Mouse (Mus musculus) megakaryocyte, adult 5-6 weeks (primary cell): ENCODE data around the gene Ppard. TPM values are rescaled to one million over a fixed set of nuclear protein-coding genes. Genes with fewer than 3 reads are reported as not detected.
"Not testable (repeated sequence)": the region's sequence is repeated elsewhere in the genome, so short reads cannot be mapped to it uniquely, and the experiment has no call there.

Experiments
- ATAC-seq: 2 replicates; pipeline ENCODE4 v1.8.0; 2016; ENCODE audit warnings: mild to moderate bottlenecking, inconsistent platforms; ENCODE audit not compliant: poor library complexity, severe bottlenecking
- total RNA-seq, 2 experiments: library from RNA; stranded (forward) in 1 of 2; stranded (reverse) in 1 of 2; fragments of 153-499, 151-499 nt in 1 of 2; fragments of 221-1000, 200-1000 nt in 1 of 2; gene quantifications; 2 replicates each; pipeline versions ENCODE4 v1.2.3 to v1.2.4; 2015 to 2017

Gene Ppard
- total RNA-seq, 2 experiments from 2014 or later, result 4.4 to 19.6 TPM

DNA sequence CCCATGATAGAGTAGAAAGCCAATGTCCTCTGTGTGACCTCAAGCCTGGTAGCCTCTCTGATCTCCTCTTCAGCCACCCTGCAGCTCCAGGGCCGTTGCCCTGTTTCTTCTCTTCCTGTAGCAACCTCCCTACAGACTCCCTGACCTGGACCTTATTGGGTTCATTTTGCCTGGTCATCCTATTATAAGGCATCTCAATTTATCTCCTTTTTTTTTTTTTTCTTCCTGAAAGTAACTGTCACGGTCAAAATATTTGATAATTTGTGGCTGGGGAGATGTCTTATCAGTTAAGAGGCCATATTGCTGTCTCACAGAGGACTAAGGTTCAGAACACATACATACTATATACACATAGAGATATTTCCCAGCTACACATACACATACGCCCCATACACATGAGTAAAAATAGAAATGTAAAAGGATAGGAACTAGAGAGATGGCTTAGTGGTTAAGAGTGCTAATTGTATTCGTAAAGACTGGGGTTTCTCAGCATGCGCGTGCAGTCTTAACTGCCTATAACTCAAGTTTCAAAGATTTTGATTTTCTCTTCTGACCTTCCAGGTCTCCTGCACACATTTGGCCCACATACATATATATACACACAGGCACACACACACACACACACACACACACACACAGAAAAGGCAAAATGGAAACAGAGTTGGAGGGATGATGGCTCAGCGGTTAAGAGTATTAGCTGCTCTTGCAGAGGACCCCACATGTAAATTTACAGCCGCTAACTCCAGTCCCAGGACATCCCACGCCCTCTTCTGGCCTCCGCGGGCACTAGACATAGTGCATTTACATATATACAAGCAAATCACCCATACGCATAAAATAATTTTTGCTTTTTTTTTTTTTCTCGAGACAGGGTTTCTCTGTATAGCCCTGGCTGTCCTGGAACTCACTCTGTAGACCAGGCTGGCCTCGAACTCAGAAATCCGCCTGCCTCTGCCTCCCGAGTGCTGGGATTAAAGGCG lies 80.0 kb downstream of the Ppard start:
- ATAC-seq, result peak; percentile 43; the same call in 1 of the 2 replicates

DNA sequence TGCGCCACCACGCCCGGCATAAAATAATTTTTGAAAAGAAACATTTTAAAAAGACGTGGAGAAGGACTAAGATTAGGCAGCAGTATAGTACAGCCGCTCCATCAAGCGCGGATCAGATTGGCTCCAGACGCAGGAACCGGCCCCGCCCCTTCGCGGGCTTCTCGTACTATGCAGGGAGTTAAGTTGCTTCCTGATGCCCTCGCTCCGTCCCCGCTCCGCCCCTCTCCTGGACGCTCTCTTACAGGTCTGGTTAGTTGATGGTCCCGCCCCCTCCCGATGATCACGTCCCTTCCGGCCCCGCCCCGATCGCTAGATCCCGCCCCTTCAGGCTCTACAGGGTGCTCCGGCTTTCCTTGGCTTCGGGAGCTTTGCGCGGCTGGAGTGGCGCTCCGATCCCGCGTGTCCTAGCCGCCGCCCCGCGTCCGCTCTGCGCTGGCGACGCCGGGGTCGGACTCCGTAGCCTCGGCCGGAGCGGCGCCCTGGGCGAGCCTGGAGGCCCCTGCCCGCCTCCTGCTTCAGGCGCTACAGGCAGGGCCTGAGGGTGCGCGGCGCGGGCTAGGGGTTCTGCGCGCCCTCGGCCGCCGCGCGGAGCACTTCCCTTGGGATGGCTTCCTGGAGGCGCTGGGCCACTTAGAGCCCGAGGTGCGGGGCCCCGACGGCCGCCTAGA lies 80.8 kb downstream of the Ppard start, which contains the start of gene Fance:
TSS of gene Fance (plus strand) at position 308 of the 668 bp plus-strand sequence.
- ATAC-seq, result peak; percentile 98

DNA sequence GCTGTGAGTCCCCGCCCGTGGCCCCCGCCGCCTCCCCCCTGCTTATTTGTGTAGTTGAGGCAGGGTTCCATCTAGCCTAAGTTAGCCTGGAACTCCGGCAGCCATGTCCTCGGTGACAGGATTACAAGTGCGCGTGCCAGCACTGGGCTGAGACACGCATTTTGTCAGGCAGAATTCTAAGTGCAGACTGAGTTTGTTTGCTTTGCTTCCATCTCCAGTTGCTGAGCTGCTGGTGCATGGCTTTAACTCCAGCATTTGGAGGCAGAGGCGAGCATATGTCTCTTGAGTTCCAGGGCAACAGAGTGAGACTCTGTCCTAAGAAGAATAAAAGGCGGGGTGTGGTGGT lies 81.4 kb downstream of the Ppard start:
- ATAC-seq, result no peak

DNA sequence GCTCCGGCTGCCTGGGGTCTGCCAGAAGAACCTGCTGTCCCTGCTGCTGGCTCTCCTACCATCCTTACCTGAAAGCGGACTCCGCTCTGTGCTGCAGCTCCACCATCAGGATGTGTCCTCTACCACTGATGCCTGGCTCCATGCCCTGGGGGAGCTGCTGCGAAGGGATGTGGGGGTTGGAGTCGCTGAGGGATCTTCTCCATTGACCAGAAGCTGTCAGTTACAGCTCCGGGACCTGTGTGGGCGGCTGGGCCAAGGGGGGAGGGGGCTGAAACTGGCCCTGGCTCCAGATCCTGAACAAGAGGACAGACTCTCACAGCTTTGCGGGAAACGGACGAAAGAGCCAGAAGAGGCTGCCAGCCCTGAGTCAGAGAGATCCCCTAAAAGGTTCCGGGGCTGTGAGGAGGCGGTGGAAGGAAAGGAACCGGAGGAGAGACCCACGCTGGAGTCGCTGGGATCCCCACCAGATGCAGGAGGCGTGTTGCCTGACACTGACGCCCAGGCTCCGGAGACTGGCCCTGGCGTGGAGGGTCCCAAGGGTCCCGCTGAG lies 83.2 kb downstream of the Ppard start:
- ATAC-seq, result no peak

DNA sequence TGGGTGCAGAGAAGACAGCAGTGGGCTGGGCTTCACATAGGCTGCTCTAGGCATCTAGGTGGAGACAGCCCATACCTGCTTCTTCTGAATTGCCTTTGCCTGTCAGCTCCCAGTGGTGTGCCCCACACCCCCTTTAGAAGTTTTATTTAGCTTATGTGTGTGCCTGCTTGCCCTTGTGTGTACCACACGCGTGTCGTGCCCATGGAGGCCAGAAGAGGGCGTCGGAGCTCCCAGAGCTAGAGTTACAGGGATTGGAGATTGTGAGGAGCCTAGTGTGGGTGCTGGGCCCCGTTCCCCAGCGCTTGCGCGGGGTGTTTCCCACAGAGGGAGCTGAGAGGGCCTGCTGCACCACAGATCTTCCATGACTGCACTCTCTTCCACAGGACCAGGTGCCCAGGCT lies 84.0 kb downstream of the Ppard start:
- ATAC-seq, result no peak

DNA sequence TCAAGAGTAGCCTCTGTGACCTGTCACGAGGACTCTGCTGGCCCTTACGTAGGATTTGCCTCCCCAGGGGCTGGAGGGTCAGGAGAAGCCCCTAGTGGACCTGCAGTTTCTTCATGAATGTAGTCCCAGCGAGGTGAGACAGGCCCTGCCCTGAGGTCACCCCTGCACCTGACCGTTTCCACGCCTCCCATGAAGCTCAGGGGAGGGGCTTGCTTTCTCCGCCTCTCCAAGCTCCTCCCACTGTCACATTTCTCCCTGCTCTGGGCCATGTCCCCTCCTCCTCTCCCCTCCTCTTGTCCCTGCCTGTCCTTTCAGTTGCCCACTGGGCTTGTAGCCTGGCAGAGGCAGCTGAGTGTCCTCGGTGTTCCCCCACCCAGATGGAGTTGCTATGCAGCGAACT lies 84.6 kb downstream of the Ppard start:
- no peak for ATAC-seq

DNA sequence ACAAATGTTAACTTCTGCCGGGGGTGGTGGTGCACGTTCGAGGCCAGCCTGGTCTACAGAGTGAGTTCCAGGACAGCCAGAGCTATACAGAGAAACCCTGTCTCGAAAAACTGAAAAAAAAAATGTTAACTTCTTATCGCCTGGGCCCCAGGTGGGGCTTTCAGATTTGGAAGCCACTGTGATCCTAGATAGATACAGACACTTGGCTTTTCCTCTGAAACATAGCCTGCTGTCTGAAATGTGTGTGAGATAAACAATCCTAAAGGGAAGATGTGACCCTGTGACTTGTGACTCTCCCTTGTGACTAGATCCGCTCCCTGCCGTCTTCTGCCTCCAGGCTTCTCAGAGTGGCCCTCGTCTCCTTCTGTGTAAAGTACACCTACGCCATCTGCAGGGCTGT lies 85.2 kb downstream of the Ppard start:
- no peak for ATAC-seq

DNA sequence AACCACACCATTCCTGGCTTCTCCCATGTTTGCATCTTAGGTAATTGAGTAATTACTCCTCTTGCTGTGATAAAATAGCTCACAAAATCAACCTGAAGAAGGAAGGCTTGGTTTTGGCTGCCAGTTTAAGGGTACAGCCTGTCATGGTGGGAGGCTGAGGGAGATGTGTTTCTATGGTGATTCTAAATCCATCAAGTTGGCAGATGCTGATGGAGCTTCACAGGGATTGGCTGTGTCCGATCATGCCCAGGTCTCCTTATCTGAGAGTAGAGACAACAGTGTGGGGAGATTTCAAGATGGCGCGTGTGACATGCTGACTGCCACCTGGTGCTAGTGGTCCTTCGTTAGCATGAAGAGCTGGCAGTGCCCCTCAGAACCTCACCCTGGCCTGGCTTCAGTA lies 89.2 kb downstream of the Ppard start:
- no peak for ATAC-seq

DNA sequence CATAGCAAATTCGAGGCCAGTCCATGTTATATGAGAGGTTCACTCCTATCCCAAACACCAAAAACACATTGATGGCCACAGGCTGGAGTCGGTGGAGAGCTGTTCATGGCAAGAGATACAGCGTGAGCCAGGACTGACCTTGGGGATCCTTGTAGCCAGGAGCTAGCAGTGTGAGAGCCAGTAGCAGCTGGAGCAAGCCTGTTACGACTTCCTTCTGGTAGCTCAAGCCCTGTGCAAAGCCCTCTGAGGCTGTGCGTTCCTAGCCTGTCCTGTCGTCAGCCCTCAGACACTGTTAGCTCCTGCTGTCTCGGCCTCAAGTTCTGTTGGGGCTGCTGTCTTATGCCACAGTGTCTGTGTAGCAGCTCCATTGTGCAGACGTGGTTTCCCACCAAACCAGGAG lies 91.3 kb downstream of the Ppard start:
- ATAC-seq, result no peak

DNA sequence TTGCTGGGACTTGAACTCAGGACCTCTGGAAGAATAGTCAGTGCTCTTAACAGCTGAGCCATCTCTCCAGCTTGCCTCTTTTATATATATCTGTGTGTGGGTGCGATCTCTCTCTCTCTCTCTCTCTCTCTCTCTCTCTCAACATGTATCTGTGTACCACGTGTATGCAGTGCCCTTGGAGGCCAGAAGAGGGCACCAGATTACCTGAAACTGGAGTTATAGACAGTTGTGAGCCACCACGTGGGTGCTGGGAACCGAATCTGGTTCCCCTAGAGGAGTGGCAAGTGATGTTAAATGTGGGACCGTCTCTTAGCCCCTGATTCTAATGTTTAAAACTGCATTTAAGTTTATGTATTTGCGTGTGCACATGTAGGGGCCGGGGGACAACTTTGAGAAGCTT lies 91.9 kb downstream of the Ppard start:
- ATAC-seq, result not testable (repeated sequence)

DNA sequence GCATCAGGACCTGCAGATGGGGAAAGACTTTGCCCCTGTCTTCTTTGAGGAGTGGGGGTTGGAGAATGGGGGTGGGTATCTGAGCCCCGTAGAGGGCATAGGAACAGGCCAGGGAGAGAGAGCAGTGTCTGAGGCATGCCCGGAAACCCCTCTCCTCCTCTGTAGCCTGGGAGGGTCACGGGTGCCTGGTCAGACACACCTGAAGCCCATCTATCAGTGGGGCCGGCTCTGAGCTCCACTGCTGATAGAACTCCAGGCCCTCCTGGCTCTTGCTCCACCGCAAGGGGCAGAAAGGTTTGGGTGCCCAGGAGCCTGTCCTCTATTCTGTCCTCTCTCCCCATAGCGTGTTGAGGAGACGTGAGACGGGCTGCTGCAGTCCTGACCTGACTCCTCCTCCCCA lies 93.3 kb downstream of the Ppard start:
- no peak for ATAC-seq

DNA sequence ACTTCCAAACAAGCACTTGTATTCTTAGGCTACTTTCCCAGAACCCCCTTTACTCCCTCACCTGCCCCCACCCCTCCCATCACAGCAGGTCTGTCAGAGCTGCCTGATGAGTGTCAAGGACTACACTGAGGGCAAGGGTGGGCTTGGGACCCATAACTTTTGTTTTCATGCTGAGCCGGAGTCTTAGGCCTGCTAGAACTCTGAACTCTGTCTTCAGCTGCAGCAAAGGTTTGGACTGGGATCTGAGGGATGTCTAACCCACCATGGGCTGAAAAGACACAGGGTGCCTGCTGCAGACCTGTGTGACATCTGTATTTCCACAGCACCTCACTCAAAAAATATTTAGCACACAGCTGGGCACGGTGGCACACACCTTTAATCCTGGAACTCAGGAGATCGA lies 94.5 kb downstream of the Ppard start:
- no peak for ATAC-seq

DNA sequence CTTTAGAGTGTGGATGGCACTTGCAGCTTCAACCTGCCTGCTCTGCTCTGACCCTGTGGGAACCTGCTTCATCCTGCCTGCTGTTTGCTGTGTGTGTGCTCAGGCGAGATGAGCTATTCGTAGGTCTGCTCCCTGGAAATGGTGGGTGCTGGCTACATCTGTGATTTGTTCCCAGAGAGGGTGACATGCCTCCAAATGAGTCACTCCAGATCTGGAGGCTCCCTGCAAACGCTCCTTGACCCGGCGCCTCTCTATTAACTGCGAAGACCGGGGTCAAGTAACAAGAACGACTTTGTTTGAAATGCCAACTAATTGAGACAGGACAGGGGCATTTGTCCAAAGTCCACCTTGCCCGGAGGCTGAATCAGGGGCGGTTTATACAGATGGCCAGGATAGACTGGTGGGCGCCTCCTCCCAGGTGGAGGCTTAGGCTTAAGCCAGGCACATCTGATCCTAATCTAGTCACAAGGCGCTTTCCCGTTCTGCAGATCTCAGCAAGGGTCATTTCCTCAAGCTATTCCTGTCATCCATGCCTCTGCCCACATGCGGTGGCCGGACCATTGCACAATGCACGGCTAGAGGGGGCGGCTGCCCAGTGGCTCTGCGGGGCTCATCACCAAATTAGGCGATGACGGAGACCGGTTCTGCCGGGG lies 95.3 kb downstream of the Ppard start:
- ATAC-seq, result peak; percentile 54

DNA sequence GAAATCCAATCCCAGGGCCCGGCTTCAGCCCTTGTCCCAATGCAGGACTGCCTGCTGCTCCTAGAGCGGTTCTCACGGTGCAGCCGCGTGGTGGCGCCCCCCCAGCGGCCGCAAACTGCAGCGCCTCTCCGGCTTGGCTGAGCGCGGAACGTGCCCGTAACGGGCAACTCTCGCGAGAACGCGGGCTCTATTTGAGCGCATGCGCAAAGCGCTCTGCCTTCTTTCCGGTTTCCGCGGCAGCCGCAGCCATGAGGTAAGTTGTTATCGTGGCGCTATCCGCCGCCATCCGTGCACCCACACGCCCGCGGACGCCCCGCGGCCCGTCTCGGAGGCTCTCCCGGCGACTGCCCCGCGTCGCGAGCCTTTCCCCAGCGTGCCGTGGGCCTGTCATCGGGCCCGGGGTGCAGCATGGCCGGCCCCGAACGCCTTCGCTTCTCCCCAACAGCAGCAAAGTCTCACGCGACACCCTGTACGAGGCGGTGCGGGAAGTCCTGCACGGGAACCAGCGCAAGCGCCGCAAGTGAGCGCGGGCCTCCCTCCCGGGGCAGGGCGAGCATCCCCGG lies 95.9 kb downstream of the Ppard start, which contains the start of gene Rpl10a:
TSS of gene Rpl10a (plus strand) at position 106 of the 563 bp plus-strand sequence.
- peak; percentile 93 for ATAC-seq

DNA sequence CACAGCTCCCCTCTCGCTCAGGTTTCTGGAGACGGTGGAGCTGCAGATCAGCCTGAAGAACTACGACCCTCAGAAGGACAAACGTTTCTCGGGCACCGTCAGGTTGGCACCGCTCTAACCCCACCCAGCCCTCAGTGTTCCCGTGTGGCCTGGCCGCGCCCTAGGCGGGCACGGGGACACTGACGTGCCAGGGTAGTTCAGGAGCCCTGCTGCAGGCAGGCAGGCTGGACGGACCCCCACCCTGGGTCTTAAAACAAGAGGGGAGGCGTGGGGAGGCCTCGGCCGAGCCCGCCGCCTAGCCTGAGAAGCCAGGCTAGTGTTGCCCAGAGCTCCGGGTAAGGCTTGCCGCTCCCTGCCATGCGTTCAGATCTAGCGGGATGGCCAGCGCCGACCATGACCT lies 96.4 kb downstream of the Ppard start:
- ATAC-seq, result peak; percentile 12; the same call in 1 of the 2 replicates

DNA sequence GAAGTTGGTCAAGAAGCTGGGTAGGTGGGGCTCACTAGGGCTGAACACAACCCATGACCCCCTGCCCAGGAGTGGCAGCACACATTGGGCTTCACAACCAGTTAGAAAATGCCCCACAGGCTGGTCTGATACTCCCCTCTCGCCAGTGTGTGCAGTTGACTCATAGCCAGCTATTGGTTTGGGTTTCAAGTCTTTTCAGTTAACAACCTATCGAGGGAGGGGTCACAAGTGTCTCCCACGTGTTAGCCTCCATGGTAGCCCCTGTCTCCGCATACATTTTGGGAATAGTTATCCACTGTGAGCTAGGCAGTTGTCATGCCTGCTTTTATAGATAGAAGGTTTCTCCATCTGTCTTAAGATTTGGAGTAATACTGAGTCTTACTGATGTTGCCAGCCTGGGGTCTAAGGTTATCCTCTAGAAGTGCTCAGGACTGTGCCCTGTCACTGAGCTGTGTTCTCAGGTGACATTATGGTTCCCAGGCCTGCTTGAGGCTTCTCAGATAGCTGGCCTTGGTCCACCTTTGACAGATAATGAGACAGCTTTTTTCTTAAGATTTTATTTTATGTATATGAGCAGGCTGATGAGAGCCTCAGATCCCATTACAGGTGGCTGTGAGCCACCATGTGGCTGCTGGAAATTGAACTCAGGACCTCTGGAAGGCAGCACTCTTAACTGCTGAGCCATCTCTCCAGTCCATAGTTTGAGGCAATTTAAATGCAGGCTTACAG lies 97.2 kb downstream of the Ppard start:
- no peak for ATAC-seq

DNA sequence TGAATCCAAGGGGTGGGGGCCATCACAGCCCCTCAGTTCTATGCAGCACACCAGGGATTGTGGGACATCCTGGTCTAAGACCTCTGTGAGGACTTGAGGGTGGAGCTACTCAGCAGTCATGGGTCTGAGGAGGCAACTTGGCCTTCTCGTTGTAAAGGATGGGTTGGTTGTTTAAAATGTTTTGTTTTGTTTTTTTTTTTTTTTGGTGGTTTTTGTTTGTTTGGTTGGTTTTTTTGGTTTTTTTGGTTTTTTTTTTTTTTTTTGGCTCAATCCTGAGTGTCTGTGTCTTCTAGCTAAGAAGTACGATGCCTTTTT lies 97.7 kb downstream of the Ppard start:
- no peak for ATAC-seq

DNA sequence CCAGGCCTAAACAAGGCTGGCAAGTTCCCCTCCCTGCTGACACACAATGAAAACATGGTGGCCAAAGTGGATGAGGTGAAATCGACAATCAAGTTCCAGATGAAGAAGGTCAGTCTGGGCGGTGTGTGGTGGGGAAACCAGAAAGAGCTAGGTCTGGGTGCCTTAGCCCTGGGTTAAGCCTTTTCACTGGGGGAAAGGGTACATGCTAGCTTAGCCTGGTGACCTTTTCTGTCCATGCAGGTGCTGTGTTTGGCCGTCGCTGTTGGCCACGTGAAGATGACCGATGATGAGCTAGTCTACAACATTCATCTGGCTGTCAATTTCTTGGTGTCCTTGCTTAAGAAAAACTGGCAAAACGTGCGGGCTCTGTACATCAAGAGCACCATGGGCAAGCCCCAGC lies 98.1 kb downstream of the Ppard start:
- not testable (repeated sequence) for ATAC-seq

DNA sequence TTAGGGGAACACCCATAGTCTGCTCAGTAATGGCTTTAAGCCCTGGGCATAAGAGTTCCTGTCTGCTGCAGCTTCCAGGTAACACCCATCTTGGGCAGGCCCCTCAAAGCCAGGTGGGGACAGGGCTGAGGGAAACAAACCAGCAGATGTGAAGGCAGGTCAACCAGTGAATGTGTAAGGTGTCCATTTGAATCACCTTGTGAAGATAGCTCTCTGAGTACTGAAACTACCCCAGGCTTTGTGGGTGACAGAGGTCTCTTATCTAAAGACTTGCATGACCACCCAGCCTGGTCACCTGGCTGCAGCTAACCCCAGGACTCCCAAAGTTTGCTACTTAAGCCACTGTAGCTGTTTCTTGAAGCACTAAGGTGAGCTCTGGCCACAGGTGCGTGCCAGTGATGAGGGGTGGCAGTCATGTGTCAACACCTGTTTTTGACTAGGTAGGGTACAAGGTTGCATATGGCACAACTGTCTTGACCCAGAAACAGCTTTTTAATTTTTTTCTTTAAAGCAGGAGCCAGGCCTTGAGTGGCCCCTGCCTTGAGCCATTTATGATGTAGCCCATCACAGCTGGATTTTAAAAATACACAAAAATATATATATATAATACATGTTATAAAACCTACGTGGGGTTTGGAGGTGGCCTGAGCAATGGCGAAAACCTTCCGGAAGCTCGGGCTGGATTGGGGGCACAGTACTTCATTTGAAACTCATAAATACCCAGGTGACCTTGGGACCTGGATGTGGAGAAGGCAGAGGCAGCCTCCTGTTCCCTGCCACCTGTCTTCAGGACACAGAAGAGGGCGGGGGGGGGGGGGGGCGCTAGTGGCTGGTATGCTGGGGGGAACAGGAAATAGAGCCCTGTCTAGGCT lies 99.0 kb downstream of the Ppard start:
- no peak for ATAC-seq
